In genomic region chr13:24938683-24939082, GRCm38 (mm10) we compare ENCODE assay signal across 9 mouse cellular contexts. TPM values are rescaled to one million over a fixed set of nuclear protein-coding genes. Genes with fewer than 3 reads are reported as not detected.
DNase-seq lines count a peak whose midpoint lies in the region; ATAC-seq and TF ChIP-seq lines count a peak whose summit lies in the region.
"Had no signal": no experiment of that assay in that cellular context is flagged by ENCODE, and none has a peak within 500 bp of the region (broad histone marks: within the 10 kb centered on the region; RNA-seq: fewer than 3 reads in every experiment).

No protein-coding gene starts in this region.

- H3K27ac ChIP-seq in ES-Bruce4 (ENCODE audit: insufficient read depth, low read length), result no peak overlapping the region
- no peak overlapping the region for H3K27ac ChIP-seq in heart, embryonic 10.5 days
- no peak overlapping the region for H3K27ac ChIP-seq in midbrain, embryonic 16.5 days (ENCODE audit: low read length)
- H3K27ac ChIP-seq: neural tube, embryonic 12.5 days had no signal

- peak; percentile 41 for DNase-seq in adipocyte (ENCODE audit: low spot score)
- peak; percentile 51 to 76 for DNase-seq in cerebellum, postnatal 4 days (ENCODE audit: low spot score in 2 of 2)
- DNase-seq in heart, embryonic 10.5 days (ENCODE audit: low spot score), result peak; percentile 85
- DNase-seq in layer of hippocampus, postnatal 10 days (ENCODE audit: low spot score in 2 of 2), result peak; percentile 86
- peak; percentile 55 to 83 for DNase-seq in lung, postnatal 4 days
- peak; percentile 10 to 67 for DNase-seq in spleen, adult 18-20 months

- 17% methylated on average over 9 of the region's 9 CpGs for WGBS in heart, embryonic 10.5 days
- 31% methylated on average over 9 of the region's 9 CpGs for WGBS in midbrain, embryonic 16.5 days

- no peaks in the 10 kb centered on the region for H3K36me3 ChIP-seq in ES-Bruce4 (ENCODE audit: control insufficient read depth, insufficient read depth, low read length, poor library complexity, severe bottlenecking)
- H3K36me3 ChIP-seq in heart, embryonic 10.5 days, result no peaks in the 10 kb centered on the region
- no peaks in the 10 kb centered on the region for H3K36me3 ChIP-seq in midbrain, embryonic 16.5 days (ENCODE audit: control insufficient read depth, insufficient read depth, low read length)
- H3K36me3 ChIP-seq: neural tube, embryonic 12.5 days had no signal

- no peak for ATAC-seq in midbrain, embryonic 16.5 days

- H3K4me3 ChIP-seq in ES-Bruce4 (ENCODE audit: low read depth, low read length), result no peak overlapping the region
- H3K4me3 ChIP-seq in heart, embryonic 10.5 days, result no peak overlapping the region
- H3K4me3 ChIP-seq in midbrain, embryonic 16.5 days (ENCODE audit: low read depth, low read length), result no peak overlapping the region
- H3K4me3 ChIP-seq: neural tube, embryonic 12.5 days had no signal

- TF ChIP-seq EP300 in ES-Bruce4 (IDR thresholded peaks at IDR 0.05; ENCODE audit: insufficient read depth, low read depth, low read length), result no peak

- TF ChIP-seq POLR2A in ES-Bruce4 (IDR thresholded peaks at IDR 0.05; ENCODE audit: insufficient read depth, low read length), result no peak

- no peak overlapping the region for H3K9ac ChIP-seq in ES-Bruce4 (ENCODE audit: low read depth, poor library complexity, severe bottlenecking)
- H3K9ac ChIP-seq in midbrain, embryonic 16.5 days (ENCODE audit: low read depth, low read length), result no peak overlapping the region
- H3K9ac ChIP-seq: neural tube, embryonic 12.5 days had no signal

- peak; percentile 80 for TF ChIP-seq CTCF in ES-Bruce4 (IDR thresholded peaks at IDR 0.05; ENCODE audit: low read depth, low read length)

- H3K4me1 ChIP-seq in ES-Bruce4 (ENCODE audit: control insufficient read depth, insufficient read depth, low read length), result no peaks in the 10 kb centered on the region
- H3K4me1 ChIP-seq in heart, embryonic 10.5 days, result no peaks in the 10 kb centered on the region
- peaks cover 22% of the 10 kb centered on the region for H3K4me1 ChIP-seq in midbrain, embryonic 16.5 days (ENCODE audit: control insufficient read depth, insufficient read depth, low read length)

- H3K9me3 ChIP-seq in ES-Bruce4 (replicated peaks; ENCODE audit: control insufficient read depth, insufficient read depth, low read length, poor library complexity, severe bottlenecking), result no peaks in the 10 kb centered on the region
- H3K9me3 ChIP-seq in heart, embryonic 10.5 days, result no peaks in the 10 kb centered on the region
- H3K9me3 ChIP-seq in midbrain, embryonic 16.5 days (replicated peaks; ENCODE audit: control insufficient read depth, low read length, poor library complexity, severe bottlenecking), result no peaks in the 10 kb centered on the region
- H3K9me3 ChIP-seq: neural tube, embryonic 12.5 days had no signal

- H3K4me2 ChIP-seq in midbrain, embryonic 16.5 days (ENCODE audit: low read length), result no peak overlapping the region

- no peaks in the 10 kb centered on the region; the same call in 1 of the 2 replicates for H3K27me3 ChIP-seq in ES-Bruce4 (ENCODE audit: control insufficient read depth, insufficient read depth, low read length, poor library complexity, severe bottlenecking)
- H3K27me3 ChIP-seq in heart, embryonic 10.5 days (ENCODE audit: insufficient read depth, poor library complexity, severe bottlenecking), result peaks cover 6% of the 10 kb centered on the region; the same call in 1 of the 2 replicates
- no peaks in the 10 kb centered on the region for H3K27me3 ChIP-seq in midbrain, embryonic 16.5 days (ENCODE audit: control insufficient read depth, insufficient read depth, low read depth, low read length)
- H3K27me3 ChIP-seq: neural tube, embryonic 12.5 days had no signal

RNA-seq across cellular contexts. Expression of gene Aldh5a1, which starts 1.2 kb away (rescaled TPM):
- polyA plus RNA-seq in ES-Bruce4 (2011; ENCODE audit: insufficient read depth, insufficient read length, low read depth, missing spikeins), result 14.2 and 14.6 TPM in 2 replicates
- polyA plus RNA-seq in heart, embryonic 10.5 days (2016; fragmentation: Nextera tagmentation; extraction: Ambion mirVana), result 4.5 and 7.1 TPM in 2 replicates
- 10 to 100 TPM; 66.6 to 68.9 TPM for total RNA-seq in layer of hippocampus, postnatal 10 days (2021)
- 12.8 and 14.0 TPM in 2 replicates for polyA plus RNA-seq in midbrain, embryonic 16.5 days (2015; fragmentation: Nextera tagmentation; extraction: Ambion mirVana)

RNA-seq across cellular contexts. Expression of gene Gpld1, which starts 4.3 kb away (rescaled TPM):
- polyA plus RNA-seq in ES-Bruce4 (2011; ENCODE audit: insufficient read depth, insufficient read length, low read depth, missing spikeins), result 2.1 and 2.5 TPM in 2 replicates
- 0.11 and 0.33 TPM in 2 replicates for polyA plus RNA-seq in heart, embryonic 10.5 days (2016; fragmentation: Nextera tagmentation; extraction: Ambion mirVana)
- 1 to 10 TPM; 7.1 to 8.9 TPM for total RNA-seq in layer of hippocampus, postnatal 10 days (2021)
- polyA plus RNA-seq in midbrain, embryonic 16.5 days (2015; fragmentation: Nextera tagmentation; extraction: Ambion mirVana), result 2.8 and 3.5 TPM in 2 replicates
